Mouse (Mus musculus) natural killer cell, adult 2 months (primary cell): ENCODE measurements around the gene Arfgef3.
"Not testable (repeated sequence)": the region's sequence is repeated elsewhere in the genome, so short reads cannot be mapped to it uniquely, and the experiment has no call there.

Source experiments
- DNase-seq, 2 experiments: peaks; one replicate each; pipeline ENCODE4 v3.0.0; 2022; ENCODE audit warnings: low spot score in 2 of 2

Gene Arfgef3

GRCm38 (mm10) chr10:18681385-18681954 lies 62.3 kb downstream of the Arfgef3 start:
- no peak for DNase-seq

GRCm38 (mm10) chr10:18680661-18681384 lies 62.9 kb downstream of the Arfgef3 start:
- DNase-seq: no peak

GRCm38 (mm10) chr10:18678836-18679235 lies 64.9 kb downstream of the Arfgef3 start:
- no peak for DNase-seq

GRCm38 (mm10) chr10:18664794-18665193 lies 79.0 kb downstream of the Arfgef3 start:
- DNase-seq: no peak

- no peak for DNase-seq
Measured at GRCm38 (mm10) chr10:18664016-18664415, 79.7 kb downstream of the Arfgef3 start.

- no peak for DNase-seq
Measured at GRCm38 (mm10) chr10:18661606-18662220, 82.0 kb downstream of the Arfgef3 start.

- no peak for DNase-seq
Measured at GRCm38 (mm10) chr10:18660998-18661397, 82.8 kb downstream of the Arfgef3 start.

- no peak for DNase-seq
Measured at GRCm38 (mm10) chr10:18657588-18657987, 86.2 kb downstream of the Arfgef3 start.

GRCm38 (mm10) chr10:18647069-18647468 lies 96.7 kb downstream of the Arfgef3 start:
- no peak for DNase-seq

GRCm38 (mm10) chr10:18646035-18646434 lies 97.7 kb downstream of the Arfgef3 start:
- no peak for DNase-seq

- DNase-seq: no peak
Measured at GRCm38 (mm10) chr10:18644346-18644745, 99.4 kb downstream of the Arfgef3 start.

- DNase-seq: no peak
Measured at GRCm38 (mm10) chr10:18643506-18643905, 100.2 kb downstream of the Arfgef3 start.

GRCm38 (mm10) chr10:18642854-18643253 lies 100.9 kb downstream of the Arfgef3 start:
- DNase-seq: no peak

GRCm38 (mm10) chr10:18640596-18640995 lies 103.2 kb downstream of the Arfgef3 start:
- DNase-seq: no peak

GRCm38 (mm10) chr10:18635450-18635849 lies 108.3 kb downstream of the Arfgef3 start:
- no peak for DNase-seq

GRCm38 (mm10) chr10:18634405-18634985 lies 109.3 kb downstream of the Arfgef3 start:
- no peak for DNase-seq

- no peak for DNase-seq
Measured at GRCm38 (mm10) chr10:18630498-18630897, 113.3 kb downstream of the Arfgef3 start.

- no peak for DNase-seq
Measured at GRCm38 (mm10) chr10:18627530-18627929, 116.2 kb downstream of the Arfgef3 start.

GRCm38 (mm10) chr10:18612796-18613195 lies 131.0 kb downstream of the Arfgef3 start:
- no peak for DNase-seq

- not testable (repeated sequence) for DNase-seq
Measured at GRCm38 (mm10) chr10:18604827-18605535, 138.8 kb downstream of the Arfgef3 start.

- DNase-seq: peak; percentile 29 to 46
Measured at GRCm38 (mm10) chr10:18602030-18602429, 141.7 kb downstream of the Arfgef3 start.

GRCm38 (mm10) chr10:18597601-18598000 lies 146.1 kb downstream of the Arfgef3 start:
- no peak for DNase-seq
